Mouse (Mus musculus): ENCODE data around the gene Hs3st5. TPM values are rescaled to one million over a fixed set of nuclear protein-coding genes. Genes with fewer than 3 reads are reported as not detected.
"Not testable (repeated sequence)": the region's sequence is repeated elsewhere in the genome, so short reads cannot be mapped to it uniquely, and the experiment has no call there.

Hs3st5 gene
- polyA plus RNA-seq, 1 experiment from 2014 or later: 0.38 TPM

GRCm38 (mm10) chr10:36572540-36572939 lies 65.9 kb downstream of the Hs3st5 start:
- WGBS: 52% methylated on average over 3 of the region's 3 CpGs
- ATAC-seq (replicated peaks; ENCODE audit: low FRiP score): no peak
- H3K9me3 ChIP-seq (replicated peaks): no peaks in the 10 kb centered on the region
- no peak overlapping the region for H3K4me3 ChIP-seq (replicated peaks)
- no peak overlapping the region for H3K9ac ChIP-seq
- no peaks in the 10 kb centered on the region for H3K4me1 ChIP-seq
- no peaks in the 10 kb centered on the region for H3K27me3 ChIP-seq
- H3K27ac ChIP-seq: no peak overlapping the region
- H3K36me3 ChIP-seq: no peaks in the 10 kb centered on the region
- no peak overlapping the region for H3K4me2 ChIP-seq

GRCm38 (mm10) chr10:36578375-36579145 lies 71.9 kb downstream of the Hs3st5 start:
- Histone ChIP-seq H3K27ac (no peak overlapping the region), H3K9me3 (replicated peaks) (no peaks in the 10 kb centered on the region), H3K9ac (no peak overlapping the region), H3K36me3 (no peaks in the 10 kb centered on the region), H3K4me3 (replicated peaks) (no peak overlapping the region), H3K27me3 (no peaks in the 10 kb centered on the region), H3K4me1 (no peaks in the 10 kb centered on the region), H3K4me2 (no peak overlapping the region)
- ATAC-seq (replicated peaks; ENCODE audit: low FRiP score): no peak
- 78% methylated on average over 4 of the region's 4 CpGs for WGBS

DNA sequence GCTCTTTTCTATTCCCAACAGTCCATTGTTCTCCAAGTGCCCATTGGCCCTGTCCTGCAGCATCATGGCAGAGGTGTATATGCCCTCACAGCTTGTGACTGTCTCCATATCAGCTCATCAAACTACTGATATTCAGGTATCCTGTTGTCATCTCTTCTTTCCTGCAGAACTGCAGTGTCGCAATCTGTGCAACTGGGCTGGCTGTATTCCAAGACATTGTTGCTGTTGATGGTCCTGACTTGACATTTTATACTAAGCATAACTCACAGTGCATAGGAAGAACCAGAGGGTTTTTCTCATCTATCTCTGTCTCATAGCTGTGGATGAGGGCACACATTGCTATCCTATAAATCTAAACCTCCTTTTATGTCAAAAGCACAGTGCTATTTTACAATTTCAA lies 103.8 kb downstream of the Hs3st5 start:
- H3K4me2 ChIP-seq: no peak overlapping the region
- WGBS: 61% methylated on average over 1 of the region's 1 CpGs
- H3K27me3 ChIP-seq: no peaks in the 10 kb centered on the region
- no peaks in the 10 kb centered on the region for H3K9me3 ChIP-seq (replicated peaks)
- no peaks in the 10 kb centered on the region for H3K4me1 ChIP-seq
- H3K9ac ChIP-seq: no peak overlapping the region
- no peak for ATAC-seq (replicated peaks; ENCODE audit: low FRiP score)
- no peak overlapping the region for H3K27ac ChIP-seq
- no peak overlapping the region for H3K4me3 ChIP-seq (replicated peaks)
- no peaks in the 10 kb centered on the region for H3K36me3 ChIP-seq

GRCm38 (mm10) chr10:36611415-36611814 lies 104.8 kb downstream of the Hs3st5 start:
- not testable (repeated sequence) for H3K4me3 ChIP-seq (replicated peaks); H3K9me3 ChIP-seq (replicated peaks); H3K4me1 ChIP-seq; H3K36me3 ChIP-seq; H3K27ac ChIP-seq; H3K9ac ChIP-seq; H3K4me2 ChIP-seq; H3K27me3 ChIP-seq; ATAC-seq (replicated peaks; ENCODE audit: low FRiP score)
- WGBS: 71% methylated on average over 1 of the region's 1 CpGs

GRCm38 (mm10) chr10:36623037-36623436 lies 116.4 kb downstream of the Hs3st5 start:
- WGBS: 79% methylated on average over 1 of the region's 1 CpGs
- no peaks in the 10 kb centered on the region for H3K27me3 ChIP-seq
- H3K9me3 ChIP-seq (replicated peaks): no peaks in the 10 kb centered on the region
- H3K9ac ChIP-seq: no peak overlapping the region
- H3K4me3 ChIP-seq (replicated peaks): no peak overlapping the region
- H3K36me3 ChIP-seq: no peaks in the 10 kb centered on the region
- H3K4me1 ChIP-seq: no peaks in the 10 kb centered on the region
- H3K27ac ChIP-seq: no peak overlapping the region
- ATAC-seq (replicated peaks; ENCODE audit: low FRiP score): no peak
- no peak overlapping the region for H3K4me2 ChIP-seq

GRCm38 (mm10) chr10:36627952-36628351 lies 121.3 kb downstream of the Hs3st5 start:
- H3K36me3 ChIP-seq: no peaks in the 10 kb centered on the region
- H3K4me2 ChIP-seq: no peak overlapping the region
- no peak overlapping the region for H3K9ac ChIP-seq
- 86% methylated on average over 4 of the region's 4 CpGs for WGBS
- no peaks in the 10 kb centered on the region for H3K4me1 ChIP-seq
- H3K27ac ChIP-seq: no peak overlapping the region
- no peak overlapping the region for H3K4me3 ChIP-seq (replicated peaks)
- no peak for ATAC-seq (replicated peaks; ENCODE audit: low FRiP score)
- no peaks in the 10 kb centered on the region for H3K27me3 ChIP-seq
- H3K9me3 ChIP-seq (replicated peaks): no peaks in the 10 kb centered on the region

DNA sequence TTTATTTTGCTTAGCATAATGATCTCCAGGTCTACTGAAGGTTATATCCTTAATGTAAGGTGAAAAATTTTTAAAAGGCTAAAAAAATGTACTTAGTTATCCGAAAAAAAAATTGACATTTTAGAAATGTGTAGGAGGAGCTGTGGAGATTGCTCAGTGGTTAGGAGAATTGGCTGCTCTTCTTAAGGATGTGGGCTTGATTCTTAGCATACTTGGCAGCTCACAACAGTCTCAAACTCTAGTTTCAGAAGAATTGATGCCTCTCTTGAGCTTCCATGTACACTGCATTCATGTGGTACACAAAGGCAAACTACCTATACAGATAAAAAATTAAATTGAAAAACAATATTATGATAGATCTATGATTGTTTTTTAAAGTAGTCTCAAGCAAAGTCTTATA lies 125.1 kb downstream of the Hs3st5 start:
- H3K9ac ChIP-seq: no peak overlapping the region
- H3K4me1 ChIP-seq: no peaks in the 10 kb centered on the region
- H3K4me3 ChIP-seq (replicated peaks): no peak overlapping the region
- ATAC-seq (replicated peaks; ENCODE audit: low FRiP score): no peak
- no peaks in the 10 kb centered on the region for H3K9me3 ChIP-seq (replicated peaks)
- H3K27me3 ChIP-seq: no peaks in the 10 kb centered on the region
- H3K4me2 ChIP-seq: no peak overlapping the region
- H3K36me3 ChIP-seq: no peaks in the 10 kb centered on the region
- WGBS: 63% methylated on average over 1 of the region's 1 CpGs
- H3K27ac ChIP-seq: no peak overlapping the region

GRCm38 (mm10) chr10:36650653-36651052 lies 144.0 kb downstream of the Hs3st5 start:
- Histone ChIP-seq H3K4me2 (no peak overlapping the region), H3K9ac (no peak overlapping the region)
- WGBS: 56% methylated on average over 5 of the region's 5 CpGs

DNA sequence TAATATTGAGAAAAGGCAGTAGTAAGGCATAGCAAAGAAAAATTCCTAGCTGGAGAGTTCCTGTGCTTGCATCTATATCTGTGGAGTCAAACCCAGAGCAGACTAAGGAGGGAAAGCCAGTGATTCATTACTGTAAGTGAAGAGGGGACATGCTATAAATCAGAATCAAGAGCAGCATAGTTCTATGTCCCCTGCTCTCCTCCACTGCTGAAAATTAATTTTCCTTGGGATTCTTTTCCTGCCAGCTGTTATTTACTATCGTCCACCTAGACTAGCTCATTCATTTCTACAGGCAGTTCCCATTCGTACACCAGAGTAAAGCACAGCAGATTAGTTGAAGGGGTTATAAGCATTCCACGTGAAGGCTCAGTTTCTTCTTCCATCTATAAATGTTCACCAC lies 207.4 kb downstream of the Hs3st5 start:
- H3K36me3 ChIP-seq: no peaks in the 10 kb centered on the region
- no peaks in the 10 kb centered on the region for H3K27me3 ChIP-seq
- H3K4me1 ChIP-seq: no peaks in the 10 kb centered on the region
- no peak overlapping the region for H3K4me2 ChIP-seq
- 32% methylated on average over 3 of the region's 3 CpGs for WGBS
- H3K4me3 ChIP-seq (replicated peaks): no peak overlapping the region
- no peak overlapping the region for H3K27ac ChIP-seq
- no peaks in the 10 kb centered on the region for H3K9me3 ChIP-seq (replicated peaks)
- H3K9ac ChIP-seq: no peak overlapping the region
- ATAC-seq (replicated peaks; ENCODE audit: low FRiP score): peak; percentile 52; the same call in 1 of the 2 replicates

More at GRCm38 (mm10) chr10:36650653-36651052, 144.0 kb downstream of the Hs3st5 start:
- no peak for ATAC-seq (replicated peaks; ENCODE audit: low FRiP score)
- H3K36me3 ChIP-seq: no peaks in the 10 kb centered on the region
- H3K9me3 ChIP-seq (replicated peaks): no peaks in the 10 kb centered on the region
- no peaks in the 10 kb centered on the region for H3K4me1 ChIP-seq
- H3K27me3 ChIP-seq: no peaks in the 10 kb centered on the region
- no peak overlapping the region for H3K27ac ChIP-seq
- H3K4me3 ChIP-seq (replicated peaks): no peak overlapping the region

DNA sequence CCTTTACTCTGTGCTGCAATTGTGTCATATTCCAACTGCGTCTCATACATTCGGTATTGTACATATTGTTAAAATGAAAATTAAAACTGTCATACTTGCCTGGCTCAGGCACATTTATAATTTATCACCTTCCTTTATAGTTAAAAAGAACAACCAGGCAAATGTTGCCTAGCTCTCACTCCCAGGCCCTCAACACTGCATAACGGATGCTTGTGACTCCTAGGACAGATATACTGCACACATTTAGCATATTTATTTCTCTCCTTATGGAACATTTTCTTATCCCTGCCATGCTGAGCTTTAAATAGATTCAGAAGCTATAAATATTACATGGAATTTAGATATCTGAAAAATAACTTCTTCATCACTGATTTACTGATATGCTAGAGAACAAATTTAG lies 219.6 kb downstream of the Hs3st5 start:
- WGBS: 87% methylated on average over 3 of the region's 3 CpGs
- no peak overlapping the region for H3K4me2 ChIP-seq
- no peaks in the 10 kb centered on the region for H3K27me3 ChIP-seq
- H3K9me3 ChIP-seq (replicated peaks): no peaks in the 10 kb centered on the region
- H3K9ac ChIP-seq: no peak overlapping the region
- peaks cover 7% of the 10 kb centered on the region for H3K4me1 ChIP-seq
- no peak overlapping the region for H3K4me3 ChIP-seq (replicated peaks)
- no peak overlapping the region for H3K27ac ChIP-seq
- no peak for ATAC-seq (replicated peaks; ENCODE audit: low FRiP score)
- H3K36me3 ChIP-seq: no peaks in the 10 kb centered on the region

DNA sequence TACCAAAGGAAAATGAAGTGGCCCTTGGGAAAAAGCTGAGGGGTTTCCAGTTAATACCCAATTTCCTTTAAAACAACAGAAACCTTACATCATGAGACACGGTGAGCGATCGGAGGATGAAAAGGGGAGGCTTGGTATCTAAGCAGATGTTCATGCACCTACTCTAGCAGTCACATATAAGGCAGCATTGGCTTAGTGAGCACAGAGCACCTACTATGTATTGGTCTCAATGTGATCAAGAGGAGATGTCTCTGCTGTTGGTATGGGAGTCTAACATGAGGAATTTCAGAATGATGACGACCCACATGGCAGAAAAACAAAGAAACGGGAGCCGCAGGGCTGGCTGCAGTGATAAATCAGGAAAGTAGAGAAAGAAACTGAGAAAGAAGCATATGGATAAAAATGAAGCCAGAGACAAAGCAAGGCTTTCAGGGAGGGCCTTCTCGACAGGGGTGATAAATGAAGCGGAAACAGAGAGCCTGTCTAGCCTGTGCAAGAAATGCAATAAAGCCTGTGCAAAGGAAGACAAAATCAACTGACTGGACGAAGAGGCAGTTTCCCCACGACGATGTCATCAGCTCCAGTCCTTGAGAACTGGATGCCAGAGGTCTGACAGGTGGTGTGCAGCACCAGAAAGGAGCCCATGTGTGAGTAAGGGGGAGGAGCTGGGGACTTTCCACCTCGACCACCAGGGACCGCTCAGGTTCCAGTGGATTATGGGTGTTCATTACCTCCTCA lies 222.9 kb downstream of the Hs3st5 start:
- 30% methylated on average over 13 of the region's 13 CpGs for WGBS
- Histone ChIP-seq H3K27me3 (no peaks in the 10 kb centered on the region), H3K4me2 (peak overlapping the region; percentile 12; the same call in 1 of the 2 replicates), H3K4me3 (replicated peaks) (no peak overlapping the region), H3K9ac (no peak overlapping the region), H3K4me1 (peaks cover 7% of the 10 kb centered on the region), H3K9me3 (replicated peaks) (no peaks in the 10 kb centered on the region), H3K36me3 (no peaks in the 10 kb centered on the region), H3K27ac (no peak overlapping the region)
- peak; percentile 82 for ATAC-seq (replicated peaks; ENCODE audit: low FRiP score)

DNA sequence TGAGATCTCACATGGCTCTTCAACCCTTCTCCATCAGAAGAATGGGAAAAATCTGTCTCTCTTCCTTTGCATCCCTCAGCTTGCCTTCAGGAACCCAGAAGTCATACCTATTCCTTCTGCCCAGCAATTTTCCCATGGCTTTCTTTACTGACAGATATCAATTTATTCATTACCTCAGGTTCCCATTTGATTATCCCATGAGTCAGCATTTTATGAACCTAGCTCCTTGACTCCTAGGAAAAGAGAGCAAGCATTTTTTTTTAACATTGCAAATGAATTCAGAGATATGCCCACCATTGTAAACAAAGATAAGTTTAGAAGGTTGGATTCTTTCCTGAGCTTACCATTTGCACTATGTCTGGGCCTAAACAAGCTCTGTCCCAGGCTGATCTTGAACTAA lies 232.8 kb downstream of the Hs3st5 start:
- H3K9ac ChIP-seq: no peak overlapping the region
- H3K9me3 ChIP-seq (replicated peaks): no peaks in the 10 kb centered on the region
- H3K4me2 ChIP-seq: no peak overlapping the region
- no peak overlapping the region for H3K4me3 ChIP-seq (replicated peaks)
- no peaks in the 10 kb centered on the region for H3K4me1 ChIP-seq
- H3K27me3 ChIP-seq: no peaks in the 10 kb centered on the region
- no peak overlapping the region for H3K27ac ChIP-seq
- H3K36me3 ChIP-seq: no peaks in the 10 kb centered on the region
- ATAC-seq (replicated peaks; ENCODE audit: low FRiP score): no peak
